Mouse (Mus musculus): ENCODE data around the gene Igsf11. TPM values are rescaled to one million over a fixed set of nuclear protein-coding genes. Genes with fewer than 3 reads are reported as not detected.
A peak's percentile ranks its signal among the peaks of the same experiment; 100 is the strongest.

The Igsf11 gene
- polyA plus RNA-seq, 1 experiment from 2014 or later: 3.6 TPM

- Histone ChIP-seq H3K4me1 (ENCODE audit: control insufficient read depth, insufficient read depth, low read depth, low read length) (peaks cover 6% of the 10 kb centered on the region), H3K9me3 (ENCODE audit: control insufficient read depth, low read length) (no peaks in the 10 kb centered on the region), H3K4me3 (ENCODE audit: low read length) (no peak overlapping the region), H3K27ac (ENCODE audit: low read depth, low read length) (no peak overlapping the region; the same call in 1 of the 2 replicates), H3K9ac (ENCODE audit: low read depth, low read length) (no peak overlapping the region), H3K27me3 (replicated peaks; ENCODE audit: control insufficient read depth, insufficient read depth, low read length) (no peaks in the 10 kb centered on the region), H3K4me2 (ENCODE audit: low read length) (no peak overlapping the region), H3K36me3 (ENCODE audit: control insufficient read depth, insufficient read depth, low read length) (no peaks in the 10 kb centered on the region)
- no peak for ATAC-seq
- 49% methylated on average over 10 of the region's 10 CpGs for WGBS
Observed at GRCm38 (mm10) chr16:38945581-38945981, 53.1 kb downstream of the Igsf11 start.

- no peak for ATAC-seq
- no peaks in the 10 kb centered on the region for H3K36me3 ChIP-seq (ENCODE audit: control insufficient read depth, insufficient read depth, low read length)
- H3K9me3 ChIP-seq (ENCODE audit: control insufficient read depth, low read length): no peaks in the 10 kb centered on the region
- no peak overlapping the region for H3K9ac ChIP-seq (ENCODE audit: low read depth, low read length)
- H3K4me2 ChIP-seq (ENCODE audit: low read length): no peak overlapping the region
- H3K4me1 ChIP-seq (ENCODE audit: control insufficient read depth, insufficient read depth, low read depth, low read length): peaks cover 6% of the 10 kb centered on the region
- H3K27me3 ChIP-seq (replicated peaks; ENCODE audit: control insufficient read depth, insufficient read depth, low read length): no peaks in the 10 kb centered on the region
- WGBS: 48% methylated on average over 7 of the region's 7 CpGs
- no peak overlapping the region for H3K4me3 ChIP-seq (ENCODE audit: low read length)
- H3K27ac ChIP-seq (ENCODE audit: low read depth, low read length): peak overlapping the region; percentile 49; the same call in 1 of the 2 replicates
Observed at GRCm38 (mm10) chr16:38946453-38946852, 54.0 kb downstream of the Igsf11 start.

- WGBS: 40% methylated on average over 7 of the region's 7 CpGs
- Histone ChIP-seq H3K27ac (ENCODE audit: low read depth, low read length) (no peak overlapping the region), H3K27me3 (replicated peaks; ENCODE audit: control insufficient read depth, insufficient read depth, low read length) (no peaks in the 10 kb centered on the region), H3K9me3 (ENCODE audit: control insufficient read depth, low read length) (no peaks in the 10 kb centered on the region), H3K4me2 (ENCODE audit: low read length) (no peak overlapping the region), H3K4me3 (ENCODE audit: low read length) (no peak overlapping the region), H3K36me3 (ENCODE audit: control insufficient read depth, insufficient read depth, low read length) (no peaks in the 10 kb centered on the region), H3K9ac (ENCODE audit: low read depth, low read length) (no peak overlapping the region), H3K4me1 (ENCODE audit: control insufficient read depth, insufficient read depth, low read depth, low read length) (peaks cover 6% of the 10 kb centered on the region)
- peak; percentile 72; the same call in 1 of the 2 replicates for ATAC-seq
Observed at GRCm38 (mm10) chr16:38947141-38947879, 54.8 kb downstream of the Igsf11 start.

GRCm38 (mm10) chr16:38948441-38948840, 56.0 kb downstream of the Igsf11 start:
- Histone ChIP-seq H3K27me3 (replicated peaks; ENCODE audit: control insufficient read depth, insufficient read depth, low read length) (no peaks in the 10 kb centered on the region), H3K9ac (ENCODE audit: low read depth, low read length) (no peak overlapping the region), H3K4me1 (ENCODE audit: control insufficient read depth, insufficient read depth, low read depth, low read length) (peaks cover 6% of the 10 kb centered on the region), H3K4me3 (ENCODE audit: low read length) (no peak overlapping the region), H3K4me2 (ENCODE audit: low read length) (no peak overlapping the region), H3K27ac (ENCODE audit: low read depth, low read length) (no peak overlapping the region), H3K36me3 (ENCODE audit: control insufficient read depth, insufficient read depth, low read length) (no peaks in the 10 kb centered on the region), H3K9me3 (ENCODE audit: control insufficient read depth, low read length) (no peaks in the 10 kb centered on the region)
- 46% methylated on average over 5 of the region's 5 CpGs for WGBS
- no peak for ATAC-seq

- Histone ChIP-seq H3K9me3 (ENCODE audit: control insufficient read depth, low read length) (no peaks in the 10 kb centered on the region), H3K27me3 (replicated peaks; ENCODE audit: control insufficient read depth, insufficient read depth, low read length) (no peaks in the 10 kb centered on the region), H3K4me3 (ENCODE audit: low read length) (no peak overlapping the region), H3K9ac (ENCODE audit: low read depth, low read length) (no peak overlapping the region), H3K27ac (ENCODE audit: low read depth, low read length) (no peak overlapping the region), H3K4me2 (ENCODE audit: low read length) (no peak overlapping the region), H3K36me3 (ENCODE audit: control insufficient read depth, insufficient read depth, low read length) (no peaks in the 10 kb centered on the region), H3K4me1 (ENCODE audit: control insufficient read depth, insufficient read depth, low read depth, low read length) (no peaks in the 10 kb centered on the region; the same call in 1 of the 2 replicates)
- 96% methylated on average over 3 of the region's 3 CpGs for WGBS
- ATAC-seq: no peak
Observed at GRCm38 (mm10) chr16:38952881-38953280, 60.4 kb downstream of the Igsf11 start.

GRCm38 (mm10) chr16:38953821-38954220, 61.4 kb downstream of the Igsf11 start:
- Histone ChIP-seq H3K36me3 (ENCODE audit: control insufficient read depth, insufficient read depth, low read length) (no peaks in the 10 kb centered on the region), H3K4me3 (ENCODE audit: low read length) (no peak overlapping the region), H3K27me3 (replicated peaks; ENCODE audit: control insufficient read depth, insufficient read depth, low read length) (no peaks in the 10 kb centered on the region), H3K9ac (ENCODE audit: low read depth, low read length) (no peak overlapping the region), H3K4me1 (ENCODE audit: control insufficient read depth, insufficient read depth, low read depth, low read length) (no peaks in the 10 kb centered on the region; the same call in 1 of the 2 replicates), H3K27ac (ENCODE audit: low read depth, low read length) (no peak overlapping the region), H3K9me3 (ENCODE audit: control insufficient read depth, low read length) (no peaks in the 10 kb centered on the region), H3K4me2 (ENCODE audit: low read length) (no peak overlapping the region)
- 48% methylated on average over 6 of the region's 6 CpGs for WGBS
- no peak for ATAC-seq

GRCm38 (mm10) chr16:38954501-38955288, 62.2 kb downstream of the Igsf11 start:
- no peaks in the 10 kb centered on the region for H3K36me3 ChIP-seq (ENCODE audit: control insufficient read depth, insufficient read depth, low read length)
- no peaks in the 10 kb centered on the region; the same call in 1 of the 2 replicates for H3K4me1 ChIP-seq (ENCODE audit: control insufficient read depth, insufficient read depth, low read depth, low read length)
- no peaks in the 10 kb centered on the region for H3K27me3 ChIP-seq (replicated peaks; ENCODE audit: control insufficient read depth, insufficient read depth, low read length)
- H3K27ac ChIP-seq (ENCODE audit: low read depth, low read length): peak overlapping the region; percentile 59
- 75% methylated on average over 16 of the region's 16 CpGs for WGBS
- H3K9me3 ChIP-seq (ENCODE audit: control insufficient read depth, low read length): no peaks in the 10 kb centered on the region
- peak; percentile 75 for ATAC-seq
- no peak overlapping the region for H3K4me3 ChIP-seq (ENCODE audit: low read length)
- H3K4me2 ChIP-seq (ENCODE audit: low read length): no peak overlapping the region
- H3K9ac ChIP-seq (ENCODE audit: low read depth, low read length): no peak overlapping the region

- H3K9ac ChIP-seq (ENCODE audit: low read depth, low read length): no peak overlapping the region
- no peak overlapping the region for H3K4me2 ChIP-seq (ENCODE audit: low read length)
- no peaks in the 10 kb centered on the region for H3K36me3 ChIP-seq (ENCODE audit: control insufficient read depth, insufficient read depth, low read length)
- H3K27me3 ChIP-seq (replicated peaks; ENCODE audit: control insufficient read depth, insufficient read depth, low read length): no peaks in the 10 kb centered on the region
- H3K9me3 ChIP-seq (ENCODE audit: control insufficient read depth, low read length): no peaks in the 10 kb centered on the region
- H3K4me1 ChIP-seq (ENCODE audit: control insufficient read depth, insufficient read depth, low read depth, low read length): no peaks in the 10 kb centered on the region; the same call in 1 of the 2 replicates
- H3K4me3 ChIP-seq (ENCODE audit: low read length): no peak overlapping the region
- peak; percentile 97 for ATAC-seq
- no peak overlapping the region for H3K27ac ChIP-seq (ENCODE audit: low read depth, low read length)
- 44% methylated on average over 5 of the region's 5 CpGs for WGBS
Observed at GRCm38 (mm10) chr16:38955296-38955695, 62.8 kb downstream of the Igsf11 start.

- Histone ChIP-seq H3K9ac (ENCODE audit: low read depth, low read length) (no peak overlapping the region), H3K4me2 (ENCODE audit: low read length) (no peak overlapping the region), H3K4me1 (ENCODE audit: control insufficient read depth, insufficient read depth, low read depth, low read length) (no peaks in the 10 kb centered on the region; the same call in 1 of the 2 replicates), H3K4me3 (ENCODE audit: low read length) (no peak overlapping the region), H3K9me3 (ENCODE audit: control insufficient read depth, low read length) (no peaks in the 10 kb centered on the region), H3K36me3 (ENCODE audit: control insufficient read depth, insufficient read depth, low read length) (no peaks in the 10 kb centered on the region), H3K27ac (ENCODE audit: low read depth, low read length) (no peak overlapping the region), H3K27me3 (replicated peaks; ENCODE audit: control insufficient read depth, insufficient read depth, low read length) (no peaks in the 10 kb centered on the region)
- 72% methylated on average over 9 of the region's 9 CpGs for WGBS
- no peak for ATAC-seq
Observed at GRCm38 (mm10) chr16:38958801-38959200, 66.3 kb downstream of the Igsf11 start.

Data from hindbrain, embryonic 16.5 days (tissue).